Mouse (Mus musculus): Measurements from ENCODE around the gene Rspry1.

- TF ChIP-seq CTCF (IDR thresholded peaks at IDR 0.05; ENCODE audit: low read depth): no peak
- TF ChIP-seq EP300 (IDR thresholded peaks at IDR 0.05; ENCODE audit: low read depth): no peak
Observed at GRCm38 (mm10) chr8:94604030-94604429, 2.3 kb downstream of the Rspry1 start.
